Mouse (Mus musculus) liver, adult 2 months (tissue): Measurements from ENCODE around the gene Cpa1.

ENCODE experiments used
- CTCF ChIP-seq: fragments of 200-500 bp; IDR thresholded peaks from 2 replicates; pipeline ENCODE4 v1.5.1; 2011; ENCODE audit warnings: low read depth, low read length, control low read depth
- POLR2A ChIP-seq: fragments of 200-500 bp; IDR thresholded peaks from 2 replicates; pipeline ENCODE4 v1.6.1; 2011; ENCODE audit warnings: low read length, control low read depth; ENCODE audit not compliant: insufficient read depth; ENCODE audit errors: extremely low read depth

DNA sequence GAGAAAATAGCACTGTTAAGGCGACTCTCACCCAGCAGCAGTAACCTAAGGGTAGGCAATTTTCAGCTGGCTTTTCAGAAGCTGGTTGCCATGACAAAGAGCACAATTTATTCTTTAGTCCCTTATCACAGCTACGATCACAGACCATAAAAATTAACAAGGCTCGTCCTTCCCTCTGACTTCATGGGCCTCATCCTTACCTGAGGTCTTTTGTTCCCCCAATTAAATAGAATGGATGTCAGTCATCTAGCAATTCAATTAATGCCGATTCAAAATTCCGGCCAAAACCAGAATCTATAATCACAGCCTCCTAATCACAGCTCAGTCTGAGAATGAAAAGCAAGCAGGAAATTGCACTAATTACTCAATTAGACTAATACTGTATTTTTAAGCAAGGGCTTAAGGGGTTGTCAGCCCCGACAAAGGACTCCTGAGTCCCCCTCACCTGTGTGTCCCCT, 15.4 kb downstream of the Cpa1 start:
- TF ChIP-seq CTCF (no peak), POLR2A (no peak)
